Mouse (Mus musculus): ENCODE results near the gene Spred2. TPM values are rescaled to one million over a fixed set of nuclear protein-coding genes. Genes with fewer than 3 reads are reported as not detected.
A peak's percentile ranks its signal among the peaks of the same experiment; 100 is the strongest.

Gene Spred2
- polyA plus RNA-seq, 1 experiment: 25.4 TPM

GRCm38 (mm10) chr11:19988224-19988623 is 64.0 kb downstream of the Spred2 start:
- DNase-seq: no peak
- Histone ChIP-seq H3K27me3 (ENCODE audit: control insufficient read depth, insufficient read depth, low read length) (no peaks in the 10 kb centered on the region), H3K36me3 (ENCODE audit: control insufficient read depth, insufficient read depth, low read length) (no peaks in the 10 kb centered on the region), H3K4me1 (replicated peaks; ENCODE audit: control insufficient read depth, insufficient read depth, low read length) (peaks cover 42% of the 10 kb centered on the region), H3K27ac (ENCODE audit: control insufficient read depth, insufficient read depth, low read length) (peak overlapping the region; percentile 38; the same call in 1 of the 2 replicates), H3K4me3 (ENCODE audit: control insufficient read depth, insufficient read depth, low read length) (no peak overlapping the region)
- TF ChIP-seq POLR2A (IDR thresholded peaks at IDR 0.05; ENCODE audit: control insufficient read depth, extremely low read depth, insufficient read depth, low read length, poor library complexity) (no peak), CTCF (IDR thresholded peaks at IDR 0.05; ENCODE audit: borderline replicate concordance, control insufficient read depth, extremely low read depth, insufficient read depth, low read length, poor library complexity) (no peak)
- 86% methylated on average over 5 of the region's 5 CpGs for WGBS

- Histone ChIP-seq H3K27ac (ENCODE audit: control insufficient read depth, insufficient read depth, low read length) (no peak overlapping the region), H3K36me3 (ENCODE audit: control insufficient read depth, insufficient read depth, low read length) (no peaks in the 10 kb centered on the region), H3K4me3 (ENCODE audit: control insufficient read depth, insufficient read depth, low read length) (no peak overlapping the region), H3K27me3 (ENCODE audit: control insufficient read depth, insufficient read depth, low read length) (no peaks in the 10 kb centered on the region), H3K4me1 (replicated peaks; ENCODE audit: control insufficient read depth, insufficient read depth, low read length) (peaks cover 45% of the 10 kb centered on the region)
- DNase-seq: no peak
- 73% methylated on average over 6 of the region's 6 CpGs for WGBS
- TF ChIP-seq CTCF (IDR thresholded peaks at IDR 0.05; ENCODE audit: borderline replicate concordance, control insufficient read depth, extremely low read depth, insufficient read depth, low read length, poor library complexity) (no peak), POLR2A (IDR thresholded peaks at IDR 0.05; ENCODE audit: control insufficient read depth, extremely low read depth, insufficient read depth, low read length, poor library complexity) (no peak)
Measured at GRCm38 (mm10) chr11:19988631-19989030, 64.5 kb downstream of the Spred2 start.

GRCm38 (mm10) chr11:19989141-19989910 is 65.2 kb downstream of the Spred2 start:
- peak; percentile 32 for DNase-seq
- TF ChIP-seq CTCF (IDR thresholded peaks at IDR 0.05; ENCODE audit: borderline replicate concordance, control insufficient read depth, extremely low read depth, insufficient read depth, low read length, poor library complexity) (no peak), POLR2A (IDR thresholded peaks at IDR 0.05; ENCODE audit: control insufficient read depth, extremely low read depth, insufficient read depth, low read length, poor library complexity) (no peak)
- Histone ChIP-seq H3K27me3 (ENCODE audit: control insufficient read depth, insufficient read depth, low read length) (no peaks in the 10 kb centered on the region), H3K27ac (ENCODE audit: control insufficient read depth, insufficient read depth, low read length) (peak overlapping the region; percentile 50; the same call in 1 of the 2 replicates), H3K36me3 (ENCODE audit: control insufficient read depth, insufficient read depth, low read length) (no peaks in the 10 kb centered on the region), H3K4me1 (replicated peaks; ENCODE audit: control insufficient read depth, insufficient read depth, low read length) (peaks cover 47% of the 10 kb centered on the region), H3K4me3 (ENCODE audit: control insufficient read depth, insufficient read depth, low read length) (no peak overlapping the region)
- 41% methylated on average over 13 of the region's 13 CpGs for WGBS

GRCm38 (mm10) chr11:19990731-19991130 is 66.6 kb downstream of the Spred2 start:
- 96% methylated on average over 2 of the region's 2 CpGs for WGBS
- no peak overlapping the region for H3K27ac ChIP-seq (ENCODE audit: control insufficient read depth, insufficient read depth, low read length)
- H3K4me3 ChIP-seq (ENCODE audit: control insufficient read depth, insufficient read depth, low read length): no peak overlapping the region
- H3K4me1 ChIP-seq (replicated peaks; ENCODE audit: control insufficient read depth, insufficient read depth, low read length): peaks cover 47% of the 10 kb centered on the region
- no peaks in the 10 kb centered on the region for H3K27me3 ChIP-seq (ENCODE audit: control insufficient read depth, insufficient read depth, low read length)
- no peak for DNase-seq
- TF ChIP-seq CTCF (IDR thresholded peaks at IDR 0.05; ENCODE audit: borderline replicate concordance, control insufficient read depth, extremely low read depth, insufficient read depth, low read length, poor library complexity) (no peak), POLR2A (IDR thresholded peaks at IDR 0.05; ENCODE audit: control insufficient read depth, extremely low read depth, insufficient read depth, low read length, poor library complexity) (no peak)
- no peaks in the 10 kb centered on the region for H3K36me3 ChIP-seq (ENCODE audit: control insufficient read depth, insufficient read depth, low read length)

GRCm38 (mm10) chr11:19991303-19991976 is 67.3 kb downstream of the Spred2 start:
- DNase-seq: no peak

GRCm38 (mm10) chr11:19992341-19993281 is 68.4 kb downstream of the Spred2 start:
- DNase-seq: no peak
- no peak overlapping the region for H3K27ac ChIP-seq (ENCODE audit: control insufficient read depth, insufficient read depth, low read length)
- TF ChIP-seq POLR2A (IDR thresholded peaks at IDR 0.05; ENCODE audit: control insufficient read depth, extremely low read depth, insufficient read depth, low read length, poor library complexity) (no peak), CTCF (IDR thresholded peaks at IDR 0.05; ENCODE audit: borderline replicate concordance, control insufficient read depth, extremely low read depth, insufficient read depth, low read length, poor library complexity) (no peak)
- H3K4me3 ChIP-seq (ENCODE audit: control insufficient read depth, insufficient read depth, low read length): no peak overlapping the region
- WGBS: 8% methylated on average over 15 of the region's 15 CpGs
- no peaks in the 10 kb centered on the region for H3K36me3 ChIP-seq (ENCODE audit: control insufficient read depth, insufficient read depth, low read length)
- H3K27me3 ChIP-seq (ENCODE audit: control insufficient read depth, insufficient read depth, low read length): no peaks in the 10 kb centered on the region
- peaks cover 41% of the 10 kb centered on the region for H3K4me1 ChIP-seq (replicated peaks; ENCODE audit: control insufficient read depth, insufficient read depth, low read length)

More at GRCm38 (mm10) chr11:19991303-19991976, 67.3 kb downstream of the Spred2 start:
- no peaks in the 10 kb centered on the region for H3K36me3 ChIP-seq (ENCODE audit: control insufficient read depth, insufficient read depth, low read length)
- H3K27ac ChIP-seq (ENCODE audit: control insufficient read depth, insufficient read depth, low read length): no peak overlapping the region
- H3K4me1 ChIP-seq (replicated peaks; ENCODE audit: control insufficient read depth, insufficient read depth, low read length): peaks cover 47% of the 10 kb centered on the region
- WGBS: 94% methylated on average over 12 of the region's 12 CpGs
- TF ChIP-seq CTCF (IDR thresholded peaks at IDR 0.05; ENCODE audit: borderline replicate concordance, control insufficient read depth, extremely low read depth, insufficient read depth, low read length, poor library complexity) (no peak), POLR2A (IDR thresholded peaks at IDR 0.05; ENCODE audit: control insufficient read depth, extremely low read depth, insufficient read depth, low read length, poor library complexity) (no peak)
- H3K27me3 ChIP-seq (ENCODE audit: control insufficient read depth, insufficient read depth, low read length): no peaks in the 10 kb centered on the region
- no peak overlapping the region for H3K4me3 ChIP-seq (ENCODE audit: control insufficient read depth, insufficient read depth, low read length)

Data from thymus, adult 2 months (tissue).